Mouse (Mus musculus) retina, postnatal 7 days (tissue): ENCODE results near the gene Ago1.

Experiments used
- DNase-seq: peaks from one replicate; pipeline ENCODE4 v3.0.0-alpha.2; 2012; ENCODE audit warnings: low read depth, low spot score

The Ago1 gene

DNA sequence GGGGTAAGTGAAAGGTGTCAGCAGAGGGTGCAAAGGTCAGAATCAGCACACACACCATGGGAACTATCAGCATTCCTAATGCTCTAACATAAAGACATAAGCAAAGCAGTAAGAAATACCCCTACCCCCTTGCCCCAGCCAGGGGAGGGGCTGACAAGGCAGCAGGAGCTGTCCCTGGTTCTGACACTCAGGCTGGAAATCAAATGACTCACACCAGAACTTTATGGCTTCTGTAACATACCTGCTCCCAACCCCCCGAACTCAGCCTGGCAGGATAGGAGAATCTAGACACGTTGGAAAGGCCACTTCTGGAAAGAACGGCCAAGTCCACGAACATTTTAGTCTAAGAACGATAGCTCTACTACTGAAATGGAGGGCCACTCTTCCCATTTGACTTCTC, 4.6 kb upstream of the Ago1 start:
- no peak for DNase-seq

DNA sequence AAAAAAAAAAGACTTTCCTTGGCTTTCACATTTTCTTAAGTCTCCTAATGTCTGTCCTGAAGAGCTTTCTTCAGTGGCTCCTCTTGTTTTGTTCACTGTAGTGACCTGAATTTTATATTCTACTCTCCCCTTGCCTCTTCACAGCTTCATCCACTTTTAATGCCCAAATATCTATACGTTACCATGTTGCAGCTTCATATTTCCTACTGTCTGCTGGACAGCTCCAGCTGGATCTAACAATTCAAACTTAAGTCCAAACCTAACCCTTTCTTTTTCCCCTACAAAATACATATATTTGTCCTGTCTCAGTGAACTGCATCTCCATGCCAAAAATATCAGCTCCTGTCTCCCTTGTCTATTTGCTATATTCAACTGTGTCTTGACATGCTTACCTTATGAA, 951 bp upstream of the Ago1 start:
- DNase-seq, result no peak

DNA sequence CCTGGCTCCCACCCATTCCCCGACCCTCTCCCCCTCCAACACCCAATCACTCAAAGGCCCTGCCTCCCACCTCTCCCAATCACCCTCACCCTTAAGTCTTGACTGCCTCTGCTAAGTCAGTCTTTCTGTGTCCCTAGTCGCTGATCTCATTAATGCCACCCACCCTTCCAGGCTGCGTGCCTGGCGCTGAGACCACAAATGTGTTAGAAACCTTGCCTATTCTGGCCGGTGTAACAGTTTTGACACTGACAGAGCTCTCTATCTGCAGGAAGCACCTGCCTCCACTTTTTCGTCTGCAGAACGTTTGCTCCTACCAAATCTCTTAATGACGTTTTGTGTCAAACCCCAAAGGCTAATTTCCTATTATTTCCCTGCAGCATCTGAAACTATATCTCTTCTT, 542 bp upstream of the Ago1 start:
- DNase-seq, result no peak

DNA sequence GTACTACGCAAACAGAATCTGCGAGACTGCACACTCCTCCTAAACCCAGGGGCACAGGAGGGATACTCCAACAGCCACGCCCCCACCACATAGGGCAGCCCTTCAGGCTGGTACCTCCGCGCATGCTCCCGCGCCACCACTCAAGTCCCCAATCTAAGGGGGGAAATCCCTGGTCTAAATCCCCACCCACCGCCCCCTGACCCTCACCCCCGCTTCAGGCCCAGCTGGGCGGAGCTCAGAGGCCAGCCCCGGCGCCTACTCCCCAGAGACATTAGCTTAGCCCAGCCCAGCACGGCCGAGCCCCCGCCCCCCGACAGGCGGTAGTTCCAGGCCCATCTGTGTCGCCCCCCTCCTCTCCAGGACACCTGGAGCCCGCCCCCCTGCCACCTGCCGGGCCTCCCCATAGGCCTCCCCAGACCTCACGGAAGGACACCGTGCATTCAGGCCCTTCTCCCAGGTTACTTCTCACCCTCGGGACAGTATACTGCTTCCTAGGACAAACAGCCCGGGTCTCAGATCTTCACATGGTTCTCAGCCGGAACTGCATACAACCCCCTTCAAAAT, 580 bp downstream of the Ago1 start:
- DNase-seq, result peak; percentile 51

DNA sequence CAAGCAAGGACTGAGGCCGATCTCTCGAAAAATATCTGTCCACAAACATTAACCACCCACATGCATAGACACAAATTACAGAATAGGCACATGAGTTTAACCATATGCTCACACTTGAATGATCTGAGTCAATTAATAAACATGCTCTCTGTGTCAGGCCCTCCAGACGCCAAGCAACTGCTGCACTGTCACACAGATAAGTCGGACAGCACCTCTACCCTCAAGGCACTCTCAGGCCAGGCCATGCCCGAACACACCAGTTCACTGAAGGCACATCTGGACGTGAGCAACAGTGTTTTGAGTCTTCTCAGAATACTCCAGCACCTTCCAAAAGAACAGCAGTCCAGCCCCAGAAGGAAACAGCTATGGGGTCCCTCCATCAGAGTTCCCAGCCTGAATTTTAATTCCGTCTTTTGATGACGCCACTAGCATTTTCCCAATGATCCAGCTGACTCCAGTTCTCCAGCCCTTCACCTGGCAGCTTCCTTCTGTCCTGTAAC, 2.1 kb downstream of the Ago1 start:
- DNase-seq, result no peak

DNA sequence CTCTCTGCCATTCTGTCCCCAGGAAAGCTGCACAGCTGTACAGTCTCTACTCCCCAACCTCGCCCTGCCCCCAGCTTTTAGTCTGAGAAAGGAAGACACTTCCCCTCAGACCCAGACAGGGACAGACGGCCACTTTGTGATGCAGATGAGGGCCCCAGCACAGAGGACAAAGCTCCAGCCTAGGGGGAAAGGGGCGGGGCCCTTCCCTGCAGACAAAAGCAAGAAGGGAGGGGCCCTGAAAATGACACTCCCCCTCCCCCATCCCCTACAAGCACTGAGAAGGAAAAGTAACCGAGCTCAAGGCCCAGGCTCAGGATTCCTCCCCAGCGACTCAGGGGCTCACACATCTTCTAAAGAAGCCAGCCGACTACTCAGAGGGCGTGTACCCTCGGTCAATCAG, 2.5 kb downstream of the Ago1 start:
- peak; percentile 29 for DNase-seq

DNA sequence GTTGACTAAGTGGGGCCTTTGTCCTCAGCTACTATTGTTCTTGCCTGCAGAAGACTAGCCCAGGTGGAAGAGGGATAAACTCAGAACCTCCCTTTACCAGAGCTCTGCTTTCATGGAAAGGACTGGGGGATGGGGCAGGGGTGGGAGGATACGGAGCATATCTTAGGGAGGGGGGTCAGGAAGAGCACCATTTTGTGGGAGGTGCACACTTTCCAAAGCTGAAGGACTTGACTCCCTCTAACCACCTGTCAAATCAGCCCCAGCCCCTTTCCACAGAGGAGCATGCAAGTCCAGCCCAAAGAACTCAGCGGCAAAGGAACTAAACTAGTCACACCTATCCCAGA, 3.5 kb downstream of the Ago1 start:
- DNase-seq, result no peak

DNA sequence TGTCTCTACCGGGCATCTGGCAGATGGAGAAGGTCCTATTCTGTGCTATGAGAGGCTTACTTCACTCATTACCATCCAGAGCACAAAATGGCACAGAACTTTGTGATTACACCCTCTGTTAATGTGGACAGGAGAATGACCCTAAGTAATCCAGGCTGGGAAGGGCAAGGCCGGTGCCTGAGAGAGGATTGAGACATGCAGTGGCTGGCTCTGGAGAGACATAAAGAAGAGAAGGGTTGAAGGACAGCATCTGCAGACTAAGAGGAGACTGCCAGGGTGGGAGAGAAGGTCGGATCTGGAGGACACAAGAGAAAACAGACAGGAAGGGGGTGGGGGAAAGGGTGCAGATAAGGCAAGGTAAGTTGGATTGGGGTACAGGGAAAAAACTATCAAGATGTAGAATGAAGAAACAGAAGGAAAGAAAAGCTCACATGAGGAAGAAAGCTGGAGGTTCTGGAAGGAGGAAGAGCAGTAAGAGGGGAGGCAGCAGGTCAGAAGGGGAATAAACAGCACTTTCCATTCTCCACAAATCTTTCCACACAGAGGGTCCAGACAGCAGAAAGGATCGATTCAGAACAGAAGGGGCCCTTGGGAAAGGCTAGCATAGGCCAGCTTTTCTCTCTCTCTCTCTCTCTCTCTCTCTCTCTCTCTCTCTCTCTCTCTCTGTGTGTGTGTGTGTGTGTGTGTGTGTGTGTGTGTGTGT, 4.0 kb downstream of the Ago1 start:
- DNase-seq, result no peak

DNA sequence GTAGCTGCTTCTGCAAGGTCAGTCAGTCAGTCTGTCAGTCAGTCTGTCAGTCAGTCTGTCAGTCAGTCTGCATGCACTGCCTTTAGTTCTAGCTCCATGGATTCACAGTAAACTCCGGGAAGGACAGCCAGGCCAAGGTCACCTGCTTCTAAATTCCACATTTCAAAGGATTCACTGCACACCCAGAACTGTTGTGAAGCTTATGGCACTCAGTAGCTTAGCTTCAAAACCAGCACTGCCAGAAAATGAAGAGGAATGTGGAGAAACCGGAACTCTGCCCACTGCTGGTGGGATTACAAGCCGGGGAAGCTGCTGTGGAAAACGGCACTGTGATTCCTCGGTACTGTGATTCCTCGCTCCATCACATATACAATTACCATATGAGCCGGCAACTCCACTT, 12.9 kb downstream of the Ago1 start:
- DNase-seq, result no peak

DNA sequence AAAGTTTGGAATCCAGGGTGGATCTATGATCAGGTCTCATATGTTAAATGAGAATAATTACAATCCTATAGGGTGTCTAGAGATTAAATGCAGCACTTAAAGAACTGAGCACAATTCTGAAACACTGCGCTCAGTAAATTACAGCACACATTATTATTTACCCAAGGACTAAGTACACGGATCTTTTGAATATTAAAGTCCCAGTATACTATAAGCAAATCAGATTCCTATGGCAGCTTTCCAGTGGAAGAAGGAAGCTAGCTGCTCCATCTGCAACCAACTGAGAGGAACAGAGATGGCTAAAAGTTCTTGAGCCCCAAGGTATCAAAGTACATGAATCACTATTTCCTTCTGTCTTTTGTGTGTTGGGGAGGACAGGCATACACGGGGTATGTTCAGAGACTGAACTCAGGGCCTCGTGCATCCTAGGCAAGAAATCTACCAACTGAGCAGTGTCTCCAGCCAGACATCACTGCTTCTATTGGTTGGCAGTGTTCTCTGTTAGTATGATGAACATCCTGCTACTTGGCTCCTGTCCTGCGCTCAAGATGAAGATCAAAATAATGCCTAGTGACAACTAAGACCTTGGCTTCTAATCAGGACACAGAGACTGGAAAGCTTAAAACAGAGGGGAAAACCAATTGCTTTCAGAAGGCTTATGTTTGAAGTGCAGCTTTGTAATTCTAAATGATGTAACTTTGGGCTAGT, 13.7 kb downstream of the Ago1 start:
- DNase-seq, result no peak

DNA sequence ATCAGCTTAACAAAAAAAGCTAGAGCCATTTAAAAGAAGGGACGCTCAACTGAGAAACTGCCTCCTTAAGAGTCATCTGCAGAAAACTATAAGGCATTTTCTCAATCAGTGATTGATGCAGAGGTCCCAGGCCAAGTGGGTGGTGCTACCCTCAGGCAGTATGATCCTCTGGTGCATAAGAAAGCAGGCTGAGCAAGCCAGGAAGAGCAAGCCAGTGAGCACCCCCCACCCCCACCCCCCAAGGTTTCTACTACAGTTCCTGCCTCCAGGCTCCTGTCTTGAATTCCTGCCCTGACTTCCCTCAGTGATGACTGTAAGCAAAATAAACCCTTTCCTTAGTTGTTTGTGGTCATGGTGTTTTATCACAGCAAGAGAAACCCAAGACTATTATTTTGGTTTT, 18.1 kb downstream of the Ago1 start:
- no peak for DNase-seq

DNA sequence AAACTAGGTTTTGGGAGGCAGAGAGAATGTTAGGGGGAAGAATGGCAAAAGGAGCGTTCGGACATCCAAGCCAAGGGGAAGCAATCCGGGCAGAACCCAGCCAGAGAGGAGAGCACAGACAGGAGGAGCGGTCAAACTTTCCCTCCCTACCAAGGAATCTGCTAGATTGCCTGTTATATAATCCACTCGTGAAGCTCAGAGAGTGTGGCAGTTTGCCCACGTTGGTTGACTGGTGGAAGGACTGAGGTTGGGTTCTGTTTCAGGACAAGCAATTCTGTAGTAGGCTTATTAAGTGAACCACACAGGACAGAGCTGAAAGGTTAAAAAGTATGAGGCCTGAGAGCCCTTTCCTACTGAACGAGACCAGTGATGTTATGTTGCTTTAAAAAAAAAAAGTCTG, 21.3 kb downstream of the Ago1 start:
- DNase-seq, result no peak

DNA sequence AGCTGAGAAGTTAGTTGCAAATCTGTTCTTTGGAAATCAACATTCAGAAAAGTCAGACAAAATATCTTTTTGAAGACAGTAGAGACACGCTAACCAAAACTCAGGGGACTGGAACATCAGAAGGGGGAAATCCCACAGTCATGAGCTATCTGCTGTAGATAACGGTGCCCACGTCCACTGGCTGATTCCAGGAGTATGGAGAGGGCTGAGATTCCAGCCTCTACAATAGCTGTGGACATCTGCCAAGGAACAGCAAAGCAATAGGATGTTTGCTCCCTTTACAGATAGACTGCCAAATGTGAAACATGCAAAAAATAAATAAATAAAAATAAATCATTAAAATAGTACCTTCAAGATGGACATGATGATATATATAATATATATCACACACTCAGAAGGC, 23.9 kb downstream of the Ago1 start:
- DNase-seq, result no peak

DNA sequence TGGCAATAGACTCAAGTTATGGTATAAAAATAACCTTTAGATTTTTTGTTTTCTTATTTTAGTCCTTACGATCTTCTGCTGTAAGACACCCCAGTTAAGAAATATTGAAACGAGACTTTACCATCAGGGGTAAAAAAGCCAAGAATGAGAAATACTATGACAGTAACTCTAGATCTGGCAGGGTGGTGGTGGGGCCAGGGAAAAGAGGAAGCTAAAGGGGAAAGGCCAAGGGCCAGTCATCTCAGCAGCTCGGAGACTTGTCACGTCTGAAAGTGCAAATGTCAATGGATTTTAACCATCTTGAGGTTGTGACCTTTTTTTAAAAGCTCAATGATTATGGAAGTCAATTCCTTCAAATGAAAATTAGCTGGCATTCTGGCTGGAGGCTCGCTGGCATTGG, 30.1 kb downstream of the Ago1 start:
- no peak for DNase-seq

DNA sequence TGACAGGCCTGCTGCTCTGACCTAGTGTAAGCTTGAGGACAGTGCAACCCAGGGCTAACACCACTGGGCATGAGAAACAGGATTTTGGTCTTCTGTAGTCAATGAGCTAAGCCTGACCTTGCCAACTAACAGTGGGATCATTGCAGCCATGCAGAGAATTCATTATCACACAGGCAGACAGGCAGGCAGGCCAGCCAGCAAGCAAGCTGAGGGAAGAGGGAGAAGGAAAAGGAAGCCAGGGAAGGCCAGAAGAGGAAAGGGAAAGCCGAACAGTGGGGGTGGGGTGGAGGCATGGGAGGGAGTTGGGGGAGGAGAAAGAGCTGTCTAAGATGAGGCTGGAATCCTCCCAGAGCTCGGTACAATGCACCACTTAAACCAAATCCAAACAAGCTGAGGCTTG, 32.1 kb downstream of the Ago1 start:
- DNase-seq, result no peak

DNA sequence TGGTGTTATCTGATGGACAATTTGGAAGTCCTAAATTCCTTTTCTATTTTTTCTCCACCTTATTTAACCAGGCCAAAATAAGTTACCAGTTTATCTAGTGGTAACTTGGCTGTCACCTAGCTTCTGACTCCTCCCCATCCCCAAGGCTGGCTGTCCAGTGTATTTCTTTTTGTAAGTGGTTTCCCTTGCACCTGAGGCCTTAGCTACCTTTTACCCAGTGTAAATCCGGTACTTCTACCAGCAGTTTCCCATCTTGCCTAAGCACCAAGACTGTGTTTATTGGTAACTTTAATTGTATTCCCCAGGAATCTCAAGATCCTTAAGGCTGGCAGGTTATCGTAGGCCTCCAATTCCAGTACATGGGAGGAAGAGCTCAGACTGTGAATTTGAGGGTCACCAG, 34.3 kb downstream of the Ago1 start:
- no peak for DNase-seq

DNA sequence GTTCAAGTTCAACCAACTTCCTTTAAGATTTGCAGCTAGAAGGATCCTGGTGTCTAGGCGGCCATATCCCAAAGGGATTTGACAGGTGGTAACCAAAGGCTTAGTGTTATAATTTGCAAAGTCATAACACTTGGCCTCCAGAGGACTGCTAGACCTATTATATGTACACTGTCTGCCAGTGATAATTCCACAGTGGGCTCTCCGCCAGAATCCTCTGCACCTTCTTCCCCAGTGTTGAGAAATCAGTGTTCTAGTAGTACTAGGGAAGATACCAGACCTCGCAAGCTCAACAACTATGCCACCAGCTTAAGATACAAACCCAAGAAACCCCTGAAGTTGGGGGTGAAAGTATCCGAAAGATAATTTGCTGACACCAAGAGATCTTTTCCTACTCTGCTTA, 35.2 kb downstream of the Ago1 start:
- DNase-seq, result no peak

DNA sequence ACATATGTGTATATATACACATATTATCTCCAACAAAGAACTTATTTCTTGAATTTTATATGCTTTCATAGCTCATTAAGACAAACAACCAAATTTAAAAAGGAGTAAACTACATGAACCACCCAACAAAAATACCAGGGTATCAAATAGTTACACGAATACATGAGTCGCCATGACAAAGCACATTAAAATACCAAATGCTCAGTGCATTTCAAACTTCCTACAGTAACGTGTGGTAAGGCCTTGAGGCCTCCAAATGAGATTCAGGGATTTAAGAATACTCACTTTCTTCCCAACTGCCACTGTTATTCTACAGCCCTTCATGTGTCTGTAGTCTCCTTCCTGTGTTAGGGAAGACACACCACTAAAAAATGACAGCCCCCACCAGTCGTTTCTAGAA, 36.6 kb downstream of the Ago1 start:
- DNase-seq, result no peak

DNA sequence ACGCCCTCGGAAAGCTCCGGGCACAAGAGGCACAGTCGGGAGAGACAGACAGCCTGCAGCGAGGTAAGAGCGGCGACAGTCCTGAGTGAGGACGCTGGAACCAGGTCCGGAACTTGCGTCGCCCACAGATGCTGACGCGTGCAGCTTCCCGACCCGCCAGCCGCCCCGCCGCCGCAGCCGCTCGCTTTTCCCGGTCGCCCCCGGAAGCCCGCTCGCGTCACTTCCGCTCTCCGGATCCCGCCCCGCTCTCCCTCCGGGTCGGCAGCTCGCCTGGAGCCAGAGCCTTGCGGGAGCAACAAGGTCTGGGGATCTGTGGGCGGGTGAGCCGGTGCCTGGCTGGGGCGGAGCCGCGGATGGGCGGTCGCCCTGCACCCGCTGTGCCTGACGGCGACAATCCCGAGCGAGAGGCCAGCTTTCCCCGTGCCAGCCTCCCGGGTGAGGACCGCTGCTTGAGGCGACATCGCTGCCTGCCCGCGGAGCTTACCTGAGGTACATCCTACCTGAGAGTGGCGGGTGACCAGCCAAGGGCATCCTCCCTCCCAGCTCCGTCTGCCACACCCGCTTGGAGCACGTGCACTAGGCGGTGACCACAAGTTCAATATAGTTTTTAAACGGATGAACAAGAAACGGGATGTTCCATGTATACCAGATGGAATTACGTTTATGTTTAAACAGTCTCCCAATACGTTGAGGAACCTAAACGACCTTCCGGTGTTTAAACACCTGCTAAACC, 38.9 kb downstream of the Ago1 start, which contains the start of gene Ago3:
TSS of gene Ago3 (minus strand) at position 210 of the 733 bp plus-strand sequence.
- DNase-seq, result peak; percentile 90

DNA sequence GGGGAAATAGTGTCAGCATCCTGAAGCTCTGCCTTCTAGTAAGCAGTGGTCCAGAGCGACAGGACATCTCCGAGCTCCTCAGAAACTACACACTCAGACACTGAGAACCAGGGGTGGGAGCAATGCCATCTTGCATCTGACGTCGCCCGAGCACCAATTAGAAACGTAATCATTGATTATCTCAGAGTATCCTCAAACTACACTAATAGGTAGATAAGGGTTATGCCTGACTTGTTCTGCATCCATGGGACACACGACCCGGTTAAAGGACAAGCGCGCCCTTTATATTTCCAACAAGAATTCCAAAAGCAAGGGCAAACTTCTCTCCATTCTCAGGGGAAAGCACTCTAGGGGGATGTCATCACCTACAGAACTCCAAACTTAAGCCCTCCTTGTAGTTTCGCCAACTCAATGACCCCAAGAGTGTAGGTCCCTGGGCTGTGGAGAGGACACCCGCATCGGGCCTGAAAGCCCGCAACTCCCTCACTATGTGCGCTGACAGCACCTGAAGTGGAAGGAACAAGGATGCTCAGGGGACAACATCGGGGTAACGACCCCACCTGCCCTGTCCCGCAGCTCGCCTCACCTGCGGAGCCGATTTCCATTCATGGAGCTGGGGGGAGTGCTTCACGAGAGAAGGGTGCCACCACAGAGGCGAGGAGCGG, 39.6 kb downstream of the Ago1 start:
- DNase-seq, result no peak

DNA sequence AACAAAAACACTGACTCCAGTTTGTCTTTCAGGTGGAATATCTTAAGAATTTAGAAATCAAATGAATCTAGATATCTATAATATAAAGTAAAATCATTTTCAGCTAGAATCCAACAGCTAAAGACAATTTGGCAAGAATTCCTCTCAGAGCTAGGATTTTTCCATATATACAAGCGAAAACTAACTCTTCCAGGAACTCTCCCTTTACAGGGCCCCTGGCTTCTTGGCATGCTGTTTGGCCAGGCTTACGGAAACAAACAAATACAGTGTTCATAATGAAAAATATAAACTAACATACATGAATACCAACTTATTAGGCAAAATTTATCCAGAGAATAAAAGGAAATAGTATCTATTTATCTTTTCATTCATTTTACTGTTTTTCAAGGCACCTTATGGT, 44.5 kb downstream of the Ago1 start:
- no peak for DNase-seq

DNA sequence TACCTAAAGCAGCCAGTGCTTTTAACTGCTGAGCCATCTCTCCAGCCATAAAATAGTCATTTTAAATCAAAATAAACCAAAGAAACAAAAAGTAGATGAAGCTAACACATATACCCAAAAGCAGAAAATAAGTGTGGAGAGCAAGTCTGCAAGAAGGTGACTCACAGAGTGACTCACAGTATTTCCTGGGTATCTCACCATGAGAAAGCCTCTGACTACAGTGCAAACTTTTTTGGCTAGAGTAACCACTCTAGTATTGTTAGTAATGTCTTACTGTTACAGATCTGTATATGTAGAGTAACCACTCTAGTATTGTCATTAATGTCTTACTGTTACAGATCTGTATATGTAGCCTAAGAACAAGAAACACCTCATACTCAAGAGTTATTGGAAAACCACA, 52.7 kb downstream of the Ago1 start:
- DNase-seq, result no peak
